Mouse (Mus musculus) urinary bladder, postnatal 36 days (tissue): ENCODE measurements at regions not wholly inside any gene's neighbourhood (a gene's known extent, or its start where the extent isn't known, plus 50 kb on each side); places are given as distances from the start of the nearest gene placed in this dataset.

ENCODE experiments used
- DNase-seq, 2 experiments: peaks; one replicate each; pipeline ENCODE4 v3.0.0; 2022; ENCODE audit warnings: low spot score in 2 of 2, mixed read lengths in 1 of 2

- DNase-seq: no peak
Observed at GRCm38 (mm10) chr10:100922976-100923375, 332.7 kb downstream of the 1700017N19Rik start.

- no peak for DNase-seq
Observed at GRCm38 (mm10) chr10:100927086-100927485, 336.8 kb downstream of the 1700017N19Rik start.

GRCm38 (mm10) chr10:100931739-100932138 lies 341.5 kb downstream of the 1700017N19Rik start:
- DNase-seq: no peak

GRCm38 (mm10) chr10:100958371-100958770 lies 368.1 kb downstream of the 1700017N19Rik start:
- DNase-seq: no peak

- no peak for DNase-seq
Observed at GRCm38 (mm10) chr10:101003469-101003868, 413.2 kb downstream of the 1700017N19Rik start.

GRCm38 (mm10) chr10:101004687-101005086 lies 414.4 kb downstream of the 1700017N19Rik start:
- no peak for DNase-seq

- no peak for DNase-seq
Observed at GRCm38 (mm10) chr10:101015416-101015815, 425.1 kb downstream of the 1700017N19Rik start.

- DNase-seq: no peak
Observed at GRCm38 (mm10) chr10:101038630-101039029, 448.3 kb downstream of the 1700017N19Rik start.

GRCm38 (mm10) chr10:101039034-101039433 lies 448.8 kb downstream of the 1700017N19Rik start:
- DNase-seq: no peak
